Mouse (Mus musculus) forebrain, embryonic 13.5 days (tissue): Measurements from ENCODE around the gene Ypel3. TPM values are rescaled to one million over a fixed set of nuclear protein-coding genes. Genes with fewer than 3 reads are reported as not detected.
A peak's percentile ranks its signal among the peaks of the same experiment; 100 is the strongest.

ENCODE experiments used
- ATAC-seq: fragments of 200-750 bp; cut with Nextera tagmentation; 2 replicates; pipeline ENCODE4 v1.8.0; 2017
- H3K27ac ChIP-seq: fragments of 300-500 bp; sonication (generic); 2 replicates; pipeline ENCODE4 v1.5.1; 2015; ENCODE audit warnings: inconsistent platforms, mild to moderate bottlenecking, moderate library complexity
- H3K27me3 ChIP-seq: fragments of 300-500 bp; sonication (generic); 2 replicates; pipeline ENCODE4 v1.6.1; 2015; ENCODE audit warnings: mild to moderate bottlenecking, inconsistent platforms
- H3K36me3 ChIP-seq: fragments of 300-500 bp; sonication (generic); 2 replicates; pipeline ENCODE4 v1.6.1; 2015; ENCODE audit warnings: mild to moderate bottlenecking, inconsistent platforms; ENCODE audit not compliant: poor library complexity, severe bottlenecking
- H3K4me1 ChIP-seq: fragments of 300-500 bp; sonication (generic); 2 replicates; pipeline ENCODE4 v1.6.1; 2015; ENCODE audit warnings: inconsistent platforms
- H3K4me2 ChIP-seq: fragments of 300-500 bp; sonication (generic); 2 replicates; pipeline ENCODE4 v1.6.1; 2015; ENCODE audit warnings: inconsistent platforms, mild to moderate bottlenecking, moderate library complexity
- H3K4me3 ChIP-seq: fragments of 300-500 bp; sonication (generic); 2 replicates; pipeline ENCODE4 v1.5.1; 2015; ENCODE audit warnings: mild to moderate bottlenecking, inconsistent platforms
- H3K9ac ChIP-seq: fragments of 300-500 bp; sonication (generic); 2 replicates; pipeline ENCODE4 v1.6.1; 2015; ENCODE audit warnings: mild to moderate bottlenecking, inconsistent platforms
- H3K9me3 ChIP-seq: fragments of 300-500 bp; sonication (generic); replicated peaks from 2 replicates; pipeline ENCODE4 v1.6.1; 2016; ENCODE audit warnings: inconsistent platforms
- WGBS: fragments of 180-500 bp; shearing (Covaris S2); methylation state at CpG from one replicate; pipeline ENCODE4 v1.1.7; 2015; 5-methylcytosine and 5-hydroxymethylcytosine counted together
- polyA plus RNA-seq: library from polyadenylated mRNA; unstranded; fragments of >200 nt; fragmentation: Nextera tagmentation; extraction: Ambion mirVana; gene quantifications from 2 replicates; pipeline ENCODE4 v1.2.1, GENCODE M21; 2015

Ypel3 gene
- polyA plus RNA-seq, 1 experiment from 2014 or later = 143 TPM

DNA sequence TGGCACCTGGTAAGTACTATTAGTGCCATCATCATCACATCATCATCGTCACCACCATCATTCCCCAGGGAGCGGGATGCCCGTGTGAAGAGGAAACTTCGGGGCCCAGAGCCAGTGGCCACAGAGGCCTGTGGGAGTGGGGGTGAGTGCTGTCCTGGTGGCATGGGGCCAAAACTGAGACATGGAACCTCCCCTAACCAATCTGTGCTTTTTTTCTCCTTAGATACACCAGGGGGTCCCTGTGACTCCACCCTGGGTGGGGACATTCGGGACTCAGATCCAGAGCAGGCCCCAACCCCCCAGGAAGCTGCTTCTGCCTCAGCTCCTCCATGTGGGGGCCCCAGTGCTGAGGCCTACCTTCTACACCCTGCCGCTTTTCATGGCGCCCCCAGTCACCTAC lies 7.7 kb downstream of the Ypel3 start:
- H3K27ac ChIP-seq = no peak overlapping the region
- H3K4me2 ChIP-seq = no peak overlapping the region
- WGBS = 90% methylated on average over 7 of the region's 7 CpGs
- no peaks in the 10 kb centered on the region for H3K9me3 ChIP-seq
- H3K4me1 ChIP-seq = peaks cover 20% of the 10 kb centered on the region
- H3K4me3 ChIP-seq = no peak overlapping the region
- no peak for ATAC-seq
- H3K27me3 ChIP-seq = no peaks in the 10 kb centered on the region
- H3K9ac ChIP-seq = no peak overlapping the region
- peaks cover 58% of the 10 kb centered on the region for H3K36me3 ChIP-seq

GRCm38 (mm10) chr7:126785056-126785455 lies 8.3 kb downstream of the Ypel3 start:
- WGBS = 84% methylated on average over 4 of the region's 4 CpGs
- no peaks in the 10 kb centered on the region for H3K9me3 ChIP-seq
- no peak overlapping the region for H3K9ac ChIP-seq
- H3K4me3 ChIP-seq = no peak overlapping the region
- no peaks in the 10 kb centered on the region for H3K27me3 ChIP-seq
- ATAC-seq = no peak
- no peak overlapping the region for H3K27ac ChIP-seq
- H3K36me3 ChIP-seq = peaks cover 64% of the 10 kb centered on the region
- peaks cover 17% of the 10 kb centered on the region for H3K4me1 ChIP-seq
- no peak overlapping the region for H3K4me2 ChIP-seq

DNA sequence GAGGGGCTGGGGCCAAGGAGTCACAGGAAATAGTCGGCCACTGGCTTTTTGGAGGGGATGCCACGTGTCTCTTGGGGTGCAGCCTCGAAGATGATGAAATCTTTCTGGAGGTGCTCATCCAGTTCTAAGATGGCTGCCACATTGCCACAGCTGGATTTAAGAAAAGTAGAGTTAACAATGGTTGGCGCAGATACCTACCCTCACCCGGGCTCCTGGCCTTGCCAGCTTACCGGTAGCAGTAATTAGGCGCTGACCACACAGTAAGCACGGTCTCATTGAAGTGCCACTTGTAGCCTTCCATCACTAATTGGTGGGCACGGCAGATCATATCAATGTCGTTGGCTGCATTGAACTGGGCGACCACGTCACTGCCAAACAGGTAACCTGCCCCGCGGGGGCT lies 9.4 kb downstream of the Ypel3 start:
- Histone ChIP-seq H3K4me1 (peaks cover 19% of the 10 kb centered on the region), H3K36me3 (peaks cover 68% of the 10 kb centered on the region)
- WGBS = 91% methylated on average over 14 of the region's 14 CpGs

GRCm38 (mm10) chr7:126789141-126789540 lies 12.4 kb downstream of the Ypel3 start:
- H3K27ac ChIP-seq = no peak overlapping the region

More for the DNA sequence above, 9.4 kb downstream of the Ypel3 start:
- Histone ChIP-seq H3K4me2 (no peak overlapping the region), H3K9me3 (no peaks in the 10 kb centered on the region), H3K27ac (no peak overlapping the region), H3K9ac (no peak overlapping the region), H3K4me3 (no peak overlapping the region), H3K27me3 (no peaks in the 10 kb centered on the region)
- ATAC-seq = no peak

GRCm38 (mm10) chr7:126791851-126792720 lies 15.3 kb downstream of the Ypel3 start, which contains the start of gene Ppp4c:
Gene Ppp4c, minus strand, starts transcription at chr7:126792496.
- under 1% methylated on average over 79 of the region's 83 CpGs for WGBS
- peaks cover 64% of the 10 kb centered on the region for H3K36me3 ChIP-seq

More at GRCm38 (mm10) chr7:126789141-126789540, 12.4 kb downstream of the Ypel3 start:
- no peaks in the 10 kb centered on the region for H3K9me3 ChIP-seq
- H3K4me2 ChIP-seq = no peak overlapping the region
- H3K27me3 ChIP-seq = no peaks in the 10 kb centered on the region
- H3K9ac ChIP-seq = no peak overlapping the region
- no peak overlapping the region for H3K4me3 ChIP-seq
- ATAC-seq = no peak
- H3K36me3 ChIP-seq = peaks cover 65% of the 10 kb centered on the region
- 95% methylated on average over 4 of the region's 4 CpGs for WGBS
- H3K4me1 ChIP-seq = peaks cover 27% of the 10 kb centered on the region

GRCm38 (mm10) chr7:126792721-126793443 lies 16.1 kb downstream of the Ypel3 start:
- H3K27me3 ChIP-seq = no peaks in the 10 kb centered on the region
- H3K4me2 ChIP-seq = peak overlapping the region; percentile 90
- peak overlapping the region; percentile 93 for H3K4me3 ChIP-seq
- peaks cover 61% of the 10 kb centered on the region for H3K36me3 ChIP-seq
- H3K9me3 ChIP-seq = no peaks in the 10 kb centered on the region
- 27% methylated on average over 11 of the region's 11 CpGs for WGBS
- ATAC-seq = peak; percentile 29
- peak overlapping the region; percentile 94 for H3K9ac ChIP-seq
- peak overlapping the region; percentile 94 for H3K27ac ChIP-seq
- H3K4me1 ChIP-seq = peaks cover 45% of the 10 kb centered on the region

More at GRCm38 (mm10) chr7:126791851-126792720, 15.3 kb downstream of the Ypel3 start, which contains the start of gene Ppp4c:
- no peaks in the 10 kb centered on the region for H3K27me3 ChIP-seq
- H3K27ac ChIP-seq = peak within 1 kb of the TSS; percentile 94
- no peaks in the 10 kb centered on the region for H3K9me3 ChIP-seq
- H3K4me2 ChIP-seq = peak within 1 kb of the TSS; percentile 90
- peak; percentile 97 for ATAC-seq
- peaks cover 37% of the 10 kb centered on the region for H3K4me1 ChIP-seq
- H3K4me3 ChIP-seq = peak within 1 kb of the TSS; percentile 93
- H3K9ac ChIP-seq = peak within 1 kb of the TSS; percentile 94

DNA sequence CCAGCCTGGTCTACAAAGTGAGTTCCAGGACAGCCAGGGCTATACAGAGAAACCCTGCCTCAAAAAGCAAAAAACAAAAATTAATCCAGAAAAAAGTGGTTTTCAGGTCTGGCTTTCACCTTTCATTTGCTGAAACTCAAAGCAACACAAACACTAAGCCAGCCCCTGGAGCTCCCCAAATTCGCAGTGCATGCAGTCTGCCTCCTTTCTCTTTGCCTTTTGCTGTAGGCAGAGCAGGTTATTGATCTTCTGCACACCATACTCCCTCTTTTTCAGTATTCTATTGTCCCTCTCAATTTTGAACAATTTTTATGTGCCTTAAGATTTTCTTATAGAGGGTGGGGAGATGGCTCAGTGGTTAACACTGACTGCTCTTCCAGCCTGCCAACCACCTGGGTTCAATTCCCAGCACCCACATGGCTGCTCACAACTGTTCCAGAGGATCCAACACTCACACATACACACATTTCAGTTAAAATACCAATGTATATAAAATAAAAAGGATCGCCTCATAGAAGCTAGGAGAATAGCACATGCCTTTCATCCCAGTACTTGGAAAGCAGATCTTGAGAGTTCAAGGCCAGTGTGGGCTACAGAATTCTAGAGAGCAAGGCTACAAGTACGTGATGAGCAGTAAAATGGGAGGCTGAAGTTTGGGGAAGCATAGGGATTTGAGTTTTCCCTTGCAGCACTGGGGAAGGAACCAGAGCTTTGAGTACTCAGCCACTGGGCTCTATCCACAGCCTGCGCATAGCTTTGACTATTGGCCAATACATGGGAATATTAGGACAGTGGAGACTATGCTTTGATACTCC lies 16.9 kb downstream of the Ypel3 start:
- Histone ChIP-seq H3K27me3 (no peaks in the 10 kb centered on the region), H3K36me3 (peaks cover 53% of the 10 kb centered on the region), H3K27ac (no peak overlapping the region; the same call in 1 of the 2 replicates), H3K4me1 (peaks cover 52% of the 10 kb centered on the region), H3K9ac (no peak overlapping the region), H3K9me3 (no peaks in the 10 kb centered on the region), H3K4me3 (no peak overlapping the region), H3K4me2 (0 out of 2 replicates have a peak overlapping the region, but pooled peaks have one; percentile 90)
- ATAC-seq = no peak
- 78% methylated on average over 4 of the region's 4 CpGs for whole genome bisulfite sequencing

DNA sequence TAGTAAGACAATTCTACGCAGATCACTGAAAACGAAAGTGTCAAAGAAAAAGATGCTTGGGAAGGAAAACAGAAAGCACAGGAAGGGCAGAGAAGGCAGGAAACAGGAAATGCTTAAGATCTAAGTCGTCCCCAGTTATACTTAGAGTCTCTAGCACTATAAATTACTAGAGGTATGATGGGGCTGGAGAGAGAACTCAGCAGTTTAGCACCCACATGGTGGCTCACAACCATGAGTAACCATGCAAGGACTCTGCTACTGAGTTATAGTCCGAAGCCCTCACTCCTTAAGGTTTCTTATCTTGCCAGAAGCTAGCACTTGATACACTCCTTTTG lies 17.5 kb downstream of the Ypel3 start:
- H3K36me3 ChIP-seq = peaks cover 47% of the 10 kb centered on the region
- no peaks in the 10 kb centered on the region for H3K9me3 ChIP-seq
- 80% methylated on average over 4 of the region's 4 CpGs for WGBS
- H3K9ac ChIP-seq = no peak overlapping the region
- no peak overlapping the region for H3K4me2 ChIP-seq
- H3K27me3 ChIP-seq = no peaks in the 10 kb centered on the region
- no peak overlapping the region for H3K27ac ChIP-seq
- no peak for ATAC-seq
- no peak overlapping the region for H3K4me3 ChIP-seq
- peaks cover 52% of the 10 kb centered on the region for H3K4me1 ChIP-seq

GRCm38 (mm10) chr7:126795387-126796317 lies 18.9 kb downstream of the Ypel3 start:
- no peak overlapping the region for H3K27ac ChIP-seq
- no peaks in the 10 kb centered on the region for H3K27me3 ChIP-seq
- no peak overlapping the region for H3K9ac ChIP-seq
- H3K4me3 ChIP-seq = no peak overlapping the region
- peaks cover 35% of the 10 kb centered on the region for H3K36me3 ChIP-seq
- WGBS = 83% methylated on average over 16 of the region's 16 CpGs
- no peak overlapping the region for H3K4me2 ChIP-seq
- H3K4me1 ChIP-seq = peaks cover 55% of the 10 kb centered on the region
- no peak for ATAC-seq
- no peaks in the 10 kb centered on the region for H3K9me3 ChIP-seq

DNA sequence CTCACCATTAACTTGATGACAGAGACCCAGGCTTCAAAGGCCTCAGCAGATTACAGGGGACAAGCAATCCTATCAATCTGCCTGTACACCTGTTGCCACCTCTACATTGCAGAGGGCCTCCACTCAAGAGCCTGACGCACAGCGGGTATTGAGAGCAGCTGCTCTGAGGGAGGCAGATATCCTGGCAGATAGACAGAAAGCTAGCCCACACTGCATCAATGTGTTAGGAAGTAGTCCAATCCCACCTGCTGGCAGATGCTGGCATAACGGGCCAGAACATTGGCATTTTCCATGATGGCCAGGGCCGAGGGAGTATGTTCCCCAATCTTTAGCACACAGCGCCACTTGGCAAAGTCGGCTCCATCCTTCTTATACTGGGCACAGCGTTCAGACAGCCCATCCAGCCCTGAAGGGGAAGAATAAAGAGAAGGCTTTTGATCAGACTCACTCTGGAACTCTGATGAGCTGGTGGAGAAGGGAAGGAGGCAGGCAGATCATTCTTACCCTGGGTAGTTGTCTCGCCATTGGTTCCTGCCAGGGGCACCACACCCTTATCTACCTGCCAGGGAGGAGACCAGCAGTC lies 19.7 kb downstream of the Ypel3 start:
- H3K4me3 ChIP-seq = 0 out of 2 replicates have a peak overlapping the region, but pooled peaks have one; percentile 76
- peaks cover 35% of the 10 kb centered on the region for H3K36me3 ChIP-seq
- no peak for ATAC-seq
- no peak overlapping the region for H3K4me2 ChIP-seq
- H3K9me3 ChIP-seq = no peaks in the 10 kb centered on the region
- peak overlapping the region; percentile 2; the same call in 1 of the 2 replicates for H3K9ac ChIP-seq
- no peaks in the 10 kb centered on the region for H3K27me3 ChIP-seq
- 70% methylated on average over 8 of the region's 8 CpGs for WGBS
- H3K27ac ChIP-seq = 0 out of 2 replicates have a peak overlapping the region, but pooled peaks have one; percentile 12
- peaks cover 50% of the 10 kb centered on the region for H3K4me1 ChIP-seq
